Mouse (Mus musculus) liver, adult 2 months (tissue): Measurements from ENCODE around the gene Kpnb1. TPM values are rescaled to one million over a fixed set of nuclear protein-coding genes. Genes with fewer than 3 reads are reported as not detected.

Experiments used
- DNase-seq: peaks from one replicate; pipeline ENCODE4 v3.0.0-alpha.2; 2011; ENCODE audit warnings: low read depth, low spot score; ENCODE audit errors: extremely low read depth
- H3K27ac ChIP-seq: fragments of 200-500 bp; replicated peaks from 2 replicates; pipeline ENCODE4 v1.5.1; 2012; ENCODE audit warnings: low read depth, mild to moderate bottlenecking, control low read depth, inconsistent platforms, low read length; ENCODE audit not compliant: insufficient read depth
- H3K27me3 ChIP-seq: fragments of 200-500 bp; 2 replicates; pipeline ENCODE4 v1.6.1; 2012; ENCODE audit warnings: mild to moderate bottlenecking, moderate library complexity, low read length, inconsistent platforms; ENCODE audit not compliant: control insufficient read depth, insufficient read depth
- H3K36me3 ChIP-seq: fragments of 200-500 bp; 2 replicates; pipeline ENCODE4 v1.6.1; 2012; ENCODE audit warnings: low read length, inconsistent platforms; ENCODE audit not compliant: control insufficient read depth, insufficient read depth
- H3K4me1 ChIP-seq: fragments of 200-500 bp; 2 replicates; pipeline ENCODE4 v1.6.1; 2011; ENCODE audit warnings: low read length; ENCODE audit not compliant: control insufficient read depth, insufficient read depth
- H3K4me3 ChIP-seq: fragments of 200-500 bp; 2 replicates; pipeline ENCODE4 v1.5.1; 2011; ENCODE audit warnings: low read depth, mild to moderate bottlenecking, control low read depth, low read length, moderate library complexity; ENCODE audit not compliant: insufficient read depth
- H3K79me2 ChIP-seq: fragments of 200-500 bp; 2 replicates; pipeline ENCODE4 v1.6.1; 2012; ENCODE audit warnings: inconsistent platforms, mild to moderate bottlenecking, low read length, moderate library complexity; ENCODE audit not compliant: control insufficient read depth, insufficient read depth
- H3K9ac ChIP-seq: fragments of 200-500 bp; 2 replicates; pipeline ENCODE4 v1.6.1; 2012; ENCODE audit warnings: low read depth, mild to moderate bottlenecking, control low read depth, inconsistent platforms, low read length
- CTCF ChIP-seq: fragments of 200-500 bp; IDR thresholded peaks from 2 replicates; pipeline ENCODE4 v1.5.1; 2011; ENCODE audit warnings: low read depth, low read length, control low read depth
- POLR2A ChIP-seq: fragments of 200-500 bp; IDR thresholded peaks from 2 replicates; pipeline ENCODE4 v1.6.1; 2011; ENCODE audit warnings: low read length, control low read depth; ENCODE audit not compliant: insufficient read depth; ENCODE audit errors: extremely low read depth
- WGBS: fragments of 180-500 bp; shearing (Covaris S2); methylation state at CpG from one replicate; pipeline ENCODE4 v1.1.7; 2018; 5-methylcytosine and 5-hydroxymethylcytosine counted together
- polyA plus RNA-seq: library from polyadenylated mRNA; depleted of rRNA; stranded (reverse); fragments of >200 nt; gene quantifications from 2 replicates; pipeline ENCODE4 v1.2.3, GENCODE M21; 2012
- total RNA-seq: library from RNA; depleted of rRNA; stranded (reverse); fragments of >200 nt; gene quantifications from 2 replicates; pipeline ENCODE4 v1.2.3, GENCODE M21; 2014

Gene Kpnb1
- total and polyA plus RNA-seq, 2 experiments = 14.9 to 40.7 TPM

- WGBS = 94% methylated on average over 2 of the region's 2 CpGs
- TF ChIP-seq CTCF (no peak), POLR2A (no peak)
- DNase-seq = no peak
- no peak overlapping the region for H3K9ac ChIP-seq
- no peaks in the 10 kb centered on the region for H3K27me3 ChIP-seq
- no peak overlapping the region for H3K4me3 ChIP-seq
- H3K79me2 ChIP-seq = no peaks in the 10 kb centered on the region
- no peaks in the 10 kb centered on the region for H3K4me1 ChIP-seq
- H3K27ac ChIP-seq = no peak overlapping the region
- peaks cover 62% of the 10 kb centered on the region for H3K36me3 ChIP-seq
Observed at GRCm38 (mm10) chr11:97221611-97222010, 33.9 kb upstream of the Kpnb1 start.

- H3K27me3 ChIP-seq = no peaks in the 10 kb centered on the region
- no peak overlapping the region for H3K27ac ChIP-seq
- peaks cover 64% of the 10 kb centered on the region for H3K36me3 ChIP-seq
- H3K79me2 ChIP-seq = no peaks in the 10 kb centered on the region
- TF ChIP-seq POLR2A (no peak), CTCF (no peak)
- WGBS = 90% methylated on average over 3 of the region's 3 CpGs
- H3K9ac ChIP-seq = no peak overlapping the region
- no peak for DNase-seq
- peaks cover 2% of the 10 kb centered on the region; the same call in 1 of the 2 replicates for H3K4me1 ChIP-seq
- H3K4me3 ChIP-seq = no peak overlapping the region
Observed at GRCm38 (mm10) chr11:97220211-97220610, 32.5 kb upstream of the Kpnb1 start.

- WGBS = 49% methylated on average over 5 of the region's 5 CpGs
- Histone ChIP-seq H3K27ac (no peak overlapping the region), H3K27me3 (no peaks in the 10 kb centered on the region), H3K9ac (no peak overlapping the region), H3K4me1 (peaks cover 8% of the 10 kb centered on the region), H3K4me3 (no peak overlapping the region), H3K36me3 (peaks cover 48% of the 10 kb centered on the region), H3K79me2 (no peaks in the 10 kb centered on the region)
- TF ChIP-seq CTCF (no peak), POLR2A (no peak)
- peak; percentile 72 for DNase-seq
Observed at GRCm38 (mm10) chr11:97214411-97214810, 26.7 kb upstream of the Kpnb1 start.

GRCm38 (mm10) chr11:97210728-97211400, 23.2 kb upstream of the Kpnb1 start:
- Histone ChIP-seq H3K27ac (peak overlapping the region; percentile 80), H3K27me3 (no peaks in the 10 kb centered on the region), H3K4me1 (peaks cover 8% of the 10 kb centered on the region), H3K79me2 (no peaks in the 10 kb centered on the region), H3K36me3 (peaks cover 32% of the 10 kb centered on the region; the same call in 1 of the 2 replicates), H3K4me3 (no peak overlapping the region), H3K9ac (no peak overlapping the region)
- 31% methylated on average over 9 of the region's 9 CpGs for WGBS
- peak; percentile 96 for DNase-seq
- TF ChIP-seq POLR2A (no peak), CTCF (no peak)

- Histone ChIP-seq H3K36me3 (peaks cover 16% of the 10 kb centered on the region; the same call in 1 of the 2 replicates), H3K27ac (no peak overlapping the region), H3K9ac (no peak overlapping the region), H3K27me3 (no peaks in the 10 kb centered on the region), H3K79me2 (no peaks in the 10 kb centered on the region), H3K4me3 (no peak overlapping the region), H3K4me1 (peaks cover 6% of the 10 kb centered on the region)
- WGBS = 88% methylated on average over 8 of the region's 8 CpGs
- no peak for DNase-seq
- TF ChIP-seq POLR2A (no peak), CTCF (no peak)
Observed at GRCm38 (mm10) chr11:97207011-97207422, 19.3 kb upstream of the Kpnb1 start.

GRCm38 (mm10) chr11:97199519-97199918, 11.8 kb upstream of the Kpnb1 start:
- Histone ChIP-seq H3K9ac (no peak overlapping the region), H3K4me3 (no peak overlapping the region), H3K79me2 (no peaks in the 10 kb centered on the region), H3K27ac (no peak overlapping the region), H3K27me3 (no peaks in the 10 kb centered on the region), H3K4me1 (no peaks in the 10 kb centered on the region; the same call in 1 of the 2 replicates), H3K36me3 (no peaks in the 10 kb centered on the region)
- peak; percentile 74 for DNase-seq
- TF ChIP-seq POLR2A = no peak
- WGBS = 16% methylated on average over 6 of the region's 6 CpGs
